Mouse (Mus musculus) liver, adult 2 months (tissue): Measurements from ENCODE around the gene Gadd45a. TPM values are rescaled to one million over a fixed set of nuclear protein-coding genes. Genes with fewer than 3 reads are reported as not detected.
A peak's percentile ranks its signal among the peaks of the same experiment; 100 is the strongest.

Experiments used
- DNase-seq: peaks from one replicate; pipeline ENCODE4 v3.0.0-alpha.2; 2011; ENCODE audit warnings: low read depth, low spot score; ENCODE audit errors: extremely low read depth
- H3K27ac ChIP-seq: fragments of 200-500 bp; replicated peaks from 2 replicates; pipeline ENCODE4 v1.5.1; 2012; ENCODE audit warnings: low read depth, mild to moderate bottlenecking, control low read depth, inconsistent platforms, low read length; ENCODE audit not compliant: insufficient read depth
- H3K27me3 ChIP-seq: fragments of 200-500 bp; 2 replicates; pipeline ENCODE4 v1.6.1; 2012; ENCODE audit warnings: mild to moderate bottlenecking, moderate library complexity, low read length, inconsistent platforms; ENCODE audit not compliant: control insufficient read depth, insufficient read depth
- H3K36me3 ChIP-seq: fragments of 200-500 bp; 2 replicates; pipeline ENCODE4 v1.6.1; 2012; ENCODE audit warnings: low read length, inconsistent platforms; ENCODE audit not compliant: control insufficient read depth, insufficient read depth
- H3K4me1 ChIP-seq: fragments of 200-500 bp; 2 replicates; pipeline ENCODE4 v1.6.1; 2011; ENCODE audit warnings: low read length; ENCODE audit not compliant: control insufficient read depth, insufficient read depth
- H3K4me3 ChIP-seq: fragments of 200-500 bp; 2 replicates; pipeline ENCODE4 v1.5.1; 2011; ENCODE audit warnings: low read depth, mild to moderate bottlenecking, control low read depth, low read length, moderate library complexity; ENCODE audit not compliant: insufficient read depth
- H3K79me2 ChIP-seq: fragments of 200-500 bp; 2 replicates; pipeline ENCODE4 v1.6.1; 2012; ENCODE audit warnings: inconsistent platforms, mild to moderate bottlenecking, low read length, moderate library complexity; ENCODE audit not compliant: control insufficient read depth, insufficient read depth
- H3K9ac ChIP-seq: fragments of 200-500 bp; 2 replicates; pipeline ENCODE4 v1.6.1; 2012; ENCODE audit warnings: low read depth, mild to moderate bottlenecking, control low read depth, inconsistent platforms, low read length
- CTCF ChIP-seq: fragments of 200-500 bp; IDR thresholded peaks from 2 replicates; pipeline ENCODE4 v1.5.1; 2011; ENCODE audit warnings: low read depth, low read length, control low read depth
- POLR2A ChIP-seq: fragments of 200-500 bp; IDR thresholded peaks from 2 replicates; pipeline ENCODE4 v1.6.1; 2011; ENCODE audit warnings: low read length, control low read depth; ENCODE audit not compliant: insufficient read depth; ENCODE audit errors: extremely low read depth
- WGBS: fragments of 180-500 bp; shearing (Covaris S2); methylation state at CpG from one replicate; pipeline ENCODE4 v1.1.7; 2018; 5-methylcytosine and 5-hydroxymethylcytosine counted together
- polyA plus RNA-seq: library from polyadenylated mRNA; depleted of rRNA; stranded (reverse); fragments of >200 nt; gene quantifications from 2 replicates; pipeline ENCODE4 v1.2.3, GENCODE M21; 2012
- total RNA-seq: library from RNA; depleted of rRNA; stranded (reverse); fragments of >200 nt; gene quantifications from 2 replicates; pipeline ENCODE4 v1.2.3, GENCODE M21; 2014

Gadd45a gene
- total and polyA plus RNA-seq, 2 experiments: 5.3 to 13.1 TPM

GRCm38 (mm10) chr6:67046937-67047336 is 9.7 kb upstream of the Gadd45a start:
- WGBS: 89% methylated on average over 3 of the region's 3 CpGs
- H3K36me3 ChIP-seq: no peaks in the 10 kb centered on the region
- no peak overlapping the region for H3K4me3 ChIP-seq
- DNase-seq: no peak
- H3K79me2 ChIP-seq: no peaks in the 10 kb centered on the region
- no peak overlapping the region for H3K9ac ChIP-seq
- no peaks in the 10 kb centered on the region for H3K4me1 ChIP-seq
- TF ChIP-seq CTCF (no peak), POLR2A (no peak)
- no peaks in the 10 kb centered on the region for H3K27me3 ChIP-seq
- no peak overlapping the region for H3K27ac ChIP-seq

GRCm38 (mm10) chr6:67045424-67045823 is 8.2 kb upstream of the Gadd45a start:
- H3K79me2 ChIP-seq: no peaks in the 10 kb centered on the region
- H3K36me3 ChIP-seq: no peaks in the 10 kb centered on the region
- 68% methylated on average over 3 of the region's 3 CpGs for WGBS
- H3K27me3 ChIP-seq: no peaks in the 10 kb centered on the region
- no peak overlapping the region for H3K9ac ChIP-seq
- H3K27ac ChIP-seq: no peak overlapping the region
- no peak overlapping the region for H3K4me3 ChIP-seq
- H3K4me1 ChIP-seq: no peaks in the 10 kb centered on the region
- DNase-seq: no peak
- TF ChIP-seq CTCF (no peak), POLR2A (no peak)

- Histone ChIP-seq H3K4me3 (no peak overlapping the region), H3K36me3 (no peaks in the 10 kb centered on the region), H3K27me3 (no peaks in the 10 kb centered on the region), H3K27ac (no peak overlapping the region), H3K9ac (no peak overlapping the region), H3K4me1 (no peaks in the 10 kb centered on the region), H3K79me2 (no peaks in the 10 kb centered on the region)
- TF ChIP-seq CTCF (no peak), POLR2A (no peak)
- no peak for DNase-seq
- 89% methylated on average over 4 of the region's 4 CpGs for WGBS
These were observed 3.7 kb upstream of the Gadd45a start for GRCm38 (mm10) chr6:67040904-67041410.

- 100% methylated on average over 3 of the region's 3 CpGs for WGBS
- DNase-seq: no peak
- TF ChIP-seq POLR2A (no peak), CTCF (no peak)
These were observed 1.7 kb upstream of the Gadd45a start for GRCm38 (mm10) chr6:67038964-67039363.

GRCm38 (mm10) chr6:67036356-67036811 is 873 bp downstream of the Gadd45a start:
- peak overlapping the region; percentile 85 for H3K9ac ChIP-seq
- H3K27ac ChIP-seq: peak overlapping the region; percentile 77
- no peaks in the 10 kb centered on the region for H3K79me2 ChIP-seq
- peak; percentile 85 for DNase-seq
- 0 out of 2 replicates have a peak, but pooled peaks cover 2% of the 10 kb centered on the region for H3K36me3 ChIP-seq
- TF ChIP-seq CTCF (peak; percentile 89), POLR2A (peak; percentile 44; the same call in 1 of the 2 replicates)
- H3K4me1 ChIP-seq: peaks cover 2% of the 10 kb centered on the region
- WGBS: under 1% methylated on average over 29 of the region's 29 CpGs
- no peaks in the 10 kb centered on the region for H3K27me3 ChIP-seq
- H3K4me3 ChIP-seq: peak overlapping the region; percentile 80

More at GRCm38 (mm10) chr6:67038964-67039363, 1.7 kb upstream of the Gadd45a start:
- H3K27ac ChIP-seq: no peak overlapping the region
- H3K79me2 ChIP-seq: no peaks in the 10 kb centered on the region
- H3K4me1 ChIP-seq: peaks cover 2% of the 10 kb centered on the region
- H3K9ac ChIP-seq: no peak overlapping the region
- H3K36me3 ChIP-seq: 0 out of 2 replicates have a peak, but pooled peaks cover 2% of the 10 kb centered on the region
- H3K27me3 ChIP-seq: no peaks in the 10 kb centered on the region
- no peak overlapping the region for H3K4me3 ChIP-seq

GRCm38 (mm10) chr6:67035388-67036299 is 1.6 kb downstream of the Gadd45a start:
- Histone ChIP-seq H3K9ac (peak overlapping the region; percentile 57), H3K27me3 (no peaks in the 10 kb centered on the region), H3K79me2 (no peaks in the 10 kb centered on the region), H3K4me3 (peak overlapping the region; percentile 80; the same call in 1 of the 2 replicates), H3K27ac (peak overlapping the region; percentile 52), H3K36me3 (0 out of 2 replicates have a peak, but pooled peaks cover 2% of the 10 kb centered on the region), H3K4me1 (peaks cover 2% of the 10 kb centered on the region)
- TF ChIP-seq POLR2A (no peak), CTCF (no peak)
- 16% methylated on average over 19 of the region's 19 CpGs for WGBS
- peak; percentile 74 for DNase-seq
